8 mouse cellular contexts compared by ENCODE assay signal in genomic region chr2:60283208-60283750, GRCm38 (mm10). TPM values are rescaled to one million over a fixed set of nuclear protein-coding genes. Genes with fewer than 3 reads are reported as not detected.
DNase-seq lines count a peak whose midpoint lies in the region; ATAC-seq and TF ChIP-seq lines count a peak whose summit lies in the region.

No protein-coding gene starts in this region.

- no peak for TF ChIP-seq CTCF in brain, embryonic 14.5 days (IDR thresholded peaks at IDR 0.05; ENCODE audit: borderline replicate concordance, extremely low read depth, insufficient read depth, insufficient read length)

- no peaks in the 10 kb centered on the region for H3K36me3 ChIP-seq in hindbrain, embryonic 12.5 days

- H3K9ac ChIP-seq in hindbrain, embryonic 12.5 days, result 0 out of 2 replicates have a peak overlapping the region, but pooled peaks have one; percentile 65

- H3K9me3 ChIP-seq in hindbrain, embryonic 12.5 days (replicated peaks), result 0 out of 2 replicates have a peak, but pooled peaks cover 4% of the 10 kb centered on the region

- peaks cover 21% of the 10 kb centered on the region for H3K27me3 ChIP-seq in hindbrain, embryonic 12.5 days

- DNase-seq in kidney, adult 9 months, result peak; percentile 35
- no peak for DNase-seq in kidney, postnatal 25 days
- DNase-seq in brain, embryonic 14.5 days (ENCODE audit: low read depth), result peak; percentile 37
- peak; percentile 35 for DNase-seq in lung, postnatal 10 days
- DNase-seq in adrenal gland, postnatal 10 days, result no peak
- no peak for DNase-seq in right cerebral cortex, postnatal 25 days

- no peak; the same call in 1 of the 2 replicates for ATAC-seq in hindbrain, embryonic 12.5 days (ENCODE audit: low FRiP score)
- ATAC-seq in megakaryocyte-erythroid progenitor cell, adult 5-6 weeks (replicated peaks; ENCODE audit: low FRiP score, low TSS enrichment, poor library complexity, severe bottlenecking), result no peak

- H3K4me1 ChIP-seq in hindbrain, embryonic 12.5 days, result peaks cover 12% of the 10 kb centered on the region

- WGBS in hindbrain, embryonic 12.5 days, result 10% methylated on average over 9 of the region's 9 CpGs

- H3K4me3 ChIP-seq in hindbrain, embryonic 12.5 days, result peak overlapping the region; percentile 46

- no peak overlapping the region for H3K27ac ChIP-seq in hindbrain, embryonic 12.5 days

- TF ChIP-seq POLR2A in brain, embryonic 14.5 days (IDR thresholded peaks at IDR 0.05; ENCODE audit: borderline replicate concordance, extremely low read depth, insufficient read depth, insufficient read length, poor library complexity, severe bottlenecking), result no peak

- H3K4me2 ChIP-seq in hindbrain, embryonic 12.5 days (replicated peaks), result peak overlapping the region; percentile 91

RNA-seq across cellular contexts. Expression of gene Cd302, which starts 1.0 kb away (rescaled TPM):
- polyA plus RNA-seq in brain, embryonic 14.5 days (2012; rRNA removed), result 4.5 and 5.8 TPM in 2 replicates
- polyA plus RNA-seq in hindbrain, embryonic 12.5 days (2016; fragmentation: Nextera tagmentation; extraction: Ambion mirVana), result 24.5 and 24.6 TPM in 2 replicates
- 10 to 100 TPM; 45.6 to 64.8 TPM for total RNA-seq in adrenal gland, postnatal 10 days (2021)
- not detected in 2 replicates for total RNA-seq in megakaryocyte-erythroid progenitor cell, adult 5-6 weeks (2014; fragmentation: Nextera tagmentation)
- 1.1 TPM in 1 of 2 replicates, not detected in the other for total RNA-seq in megakaryocyte-erythroid progenitor cell, adult 5-6 weeks (2017)

Comparison
In these comparisons a context has a peak if more than half of its experiments do, and no peak if none do; other contexts are left out.
1. DNase-seq: peak in kidney, adult 9 months (single experiment), brain, embryonic 14.5 days (single experiment) and lung, postnatal 10 days (single experiment); none in kidney, postnatal 25 days (0 of 2), adrenal gland, postnatal 10 days (single experiment) and right cerebral cortex, postnatal 25 days (single experiment).
2. RNA of gene Cd302, which starts 1.0 kb away (total RNA-seq): 45.6 to 64.8 TPM in adrenal gland, postnatal 10 days; 1.1 TPM in megakaryocyte-erythroid progenitor cell, adult 5-6 weeks; every median in the first group is over 10 times any median in the second.